Mouse (Mus musculus) CH12.LX (cell line): ENCODE data around the gene Spag7. TPM values are rescaled to one million over a fixed set of nuclear protein-coding genes. Genes with fewer than 3 reads are reported as not detected.

Experiments used
- DNase-seq: peaks from one replicate; pipeline ENCODE4 v3.0.0-alpha.2; 2013; ENCODE audit errors: extremely low read depth
- H3K27ac ChIP-seq: 2 replicates; pipeline ENCODE4 v1.5.1; 2012; ENCODE audit warnings: low read depth, mild to moderate bottlenecking, control low read depth, moderate library complexity; ENCODE audit not compliant: insufficient read depth
- H3K27me3 ChIP-seq: replicated peaks from 2 replicates; pipeline ENCODE3; 2012; ENCODE audit warnings: inconsistent platforms
- H3K36me3 ChIP-seq, 2 experiments: replicated peaks in 1 of 2; 2 replicates each; pipeline versions ENCODE3 to v1.6.1; 2012; ENCODE audit warnings: inconsistent platforms in 1 of 2, low read length in 1 of 2, mild to moderate bottlenecking in 1 of 2, mixed read lengths in 1 of 2, moderate library complexity in 1 of 2; ENCODE audit not compliant: control insufficient read depth in 1 of 2, insufficient read depth in 1 of 2
- H3K4me1 ChIP-seq, 2 experiments: 2 replicates each; pipeline ENCODE4 v1.6.1; 2012; ENCODE audit warnings: inconsistent platforms in 1 of 2, moderate library complexity in 1 of 2; ENCODE audit not compliant: insufficient read depth in 2 of 2, control insufficient read depth in 1 of 2
- H3K4me2 ChIP-seq: 2 replicates; pipeline ENCODE4 v1.6.1; 2012; ENCODE audit warnings: low read depth, mild to moderate bottlenecking, control low read depth; ENCODE audit not compliant: poor library complexity, insufficient read depth, severe bottlenecking
- H3K4me3 ChIP-seq, 3 experiments: fragments of 150-350 bp in 1 of 3; sonication (generic) in 1 of 3; replicated peaks in 1 of 3; 2 replicates each; pipeline versions ENCODE3 to v1.5.1; 2011 to 2012; ENCODE audit warnings: low read depth in 2 of 3, low read length in 2 of 3, mild to moderate bottlenecking in 2 of 3, moderate library complexity in 2 of 3, control low read depth in 1 of 3, improper control_type of control experiment in 1 of 3, inconsistent platforms in 1 of 3, mixed read lengths in 1 of 3; ENCODE audit not compliant: poor library complexity in 1 of 3
- H3K79me2 ChIP-seq: replicated peaks from 2 replicates; pipeline ENCODE4 v1.6.1; 2012; ENCODE audit warnings: mild to moderate bottlenecking, moderate library complexity; ENCODE audit not compliant: control insufficient read depth, poor library complexity, insufficient read depth, severe bottlenecking; ENCODE audit errors: extremely low read depth
- H3K9ac ChIP-seq: 2 replicates; pipeline ENCODE4 v1.6.1; 2012; ENCODE audit warnings: low read depth, mild to moderate bottlenecking, control low read depth, moderate library complexity; ENCODE audit not compliant: insufficient read depth
- H3K9me3 ChIP-seq: replicated peaks from 2 replicates; pipeline ENCODE3; 2012; ENCODE audit warnings: low read length, inconsistent platforms, mixed read lengths
- BHLHE40 ChIP-seq: IDR thresholded peaks from 2 replicates; pipeline ENCODE4 v1.6.1; 2011; ENCODE audit warnings: mild to moderate bottlenecking, low read depth, low read length, improper control_type of control experiment
- CHD1 ChIP-seq: IDR thresholded peaks from 2 replicates; pipeline ENCODE4 v1.6.1; 2012; ENCODE audit warnings: low read depth, low read length, improper control_type of control experiment, inconsistent platforms
- CHD2 ChIP-seq: IDR thresholded peaks from 2 replicates; pipeline ENCODE4 v1.6.1; 2011; ENCODE audit warnings: low read length, improper control_type of control experiment
- CTCF ChIP-seq, 2 experiments: IDR thresholded peaks in 1 of 2; conservative IDR thresholded peaks in 1 of 2; 2 replicates each; pipeline ENCODE4 v1.5.1; 2011 to 2012; ENCODE audit warnings: low read depth in 2 of 2, low read length in 2 of 2, improper control_type of control experiment in 1 of 2, inconsistent platforms in 1 of 2, mild to moderate bottlenecking in 1 of 2, moderate library complexity in 1 of 2
- E2F4 ChIP-seq: IDR thresholded peaks from 2 replicates; pipeline ENCODE4 v1.6.1; 2011; ENCODE audit warnings: low read depth, low read length, improper control_type of control experiment; ENCODE audit not compliant: insufficient replicate concordance
- ELF1 ChIP-seq: IDR thresholded peaks from 2 replicates; pipeline ENCODE4 v1.6.1; 2014; ENCODE audit warnings: low read depth, mild to moderate bottlenecking, inconsistent platforms, low read length, improper control_type of control experiment
- EP300 ChIP-seq: IDR thresholded peaks from 2 replicates; pipeline ENCODE4 v1.6.1; 2011; ENCODE audit warnings: low read length, improper control_type of control experiment
- ETS1 ChIP-seq: conservative IDR thresholded peaks from 2 replicates; pipeline ENCODE4 v1.6.1; 2012; ENCODE audit warnings: low read depth, mild to moderate bottlenecking, inconsistent platforms, low read length, improper control_type of control experiment, moderate library complexity
- GABPA ChIP-seq: IDR thresholded peaks from 2 replicates; pipeline ENCODE4 v1.6.1; 2012; ENCODE audit warnings: low read depth, low read length, improper control_type of control experiment, inconsistent platforms; ENCODE audit not compliant: insufficient replicate concordance
- HCFC1 ChIP-seq: IDR thresholded peaks from 2 replicates; pipeline ENCODE4 v1.6.1; 2012; ENCODE audit warnings: low read depth, mild to moderate bottlenecking, inconsistent platforms, low read length, improper control_type of control experiment
- IRF4 ChIP-seq: IDR thresholded peaks from 2 replicates; pipeline ENCODE4 v1.6.1; 2014; ENCODE audit warnings: low read depth, mild to moderate bottlenecking, inconsistent platforms, low read length, improper control_type of control experiment
- JUN ChIP-seq: IDR thresholded peaks from 2 replicates; pipeline ENCODE4 v1.6.1; 2011; ENCODE audit warnings: low read depth, mild to moderate bottlenecking, low read length, improper control_type of control experiment, moderate library complexity; ENCODE audit not compliant: insufficient read depth
- KAT2A ChIP-seq: IDR thresholded peaks from 2 replicates; pipeline ENCODE4 v1.6.1; 2012; ENCODE audit warnings: low read length, improper control_type of control experiment, inconsistent platforms; ENCODE audit not compliant: insufficient replicate concordance
- MAFK ChIP-seq: IDR thresholded peaks from 2 replicates; pipeline ENCODE4 v1.6.1; 2011; ENCODE audit warnings: low read length, improper control_type of control experiment; ENCODE audit not compliant: insufficient replicate concordance
- MAX ChIP-seq: IDR thresholded peaks from 2 replicates; pipeline ENCODE4 v1.6.1; 2011; ENCODE audit warnings: low read length, improper control_type of control experiment
- MAZ ChIP-seq: IDR thresholded peaks from 2 replicates; pipeline ENCODE4 v1.6.1; 2012; ENCODE audit warnings: low read depth, mild to moderate bottlenecking, inconsistent platforms, low read length, improper control_type of control experiment, moderate library complexity
- MEF2A ChIP-seq: IDR thresholded peaks from 2 replicates; pipeline ENCODE4 v1.6.1; 2014; ENCODE audit warnings: low read depth, mild to moderate bottlenecking, inconsistent platforms, low read length, improper control_type of control experiment, borderline replicate concordance
- MXI1 ChIP-seq: IDR thresholded peaks from 2 replicates; pipeline ENCODE4 v1.6.1; 2011; ENCODE audit warnings: mild to moderate bottlenecking, low read depth, low read length, improper control_type of control experiment
- MYC ChIP-seq: IDR thresholded peaks from 2 replicates; pipeline ENCODE4 v1.6.1; 2011; ENCODE audit warnings: low read depth, mild to moderate bottlenecking, improper control_type of control experiment, low read length
- NELFE ChIP-seq: IDR thresholded peaks from 2 replicates; pipeline ENCODE4 v1.6.1; 2011; ENCODE audit warnings: low read depth, low read length, improper control_type of control experiment
- NRF1 ChIP-seq: IDR thresholded peaks from 2 replicates; pipeline ENCODE4 v1.6.1; 2014; ENCODE audit warnings: low read depth, mild to moderate bottlenecking, inconsistent platforms, low read length, improper control_type of control experiment, moderate library complexity
- PAX5 ChIP-seq: IDR thresholded peaks from 2 replicates; pipeline ENCODE4 v1.6.1; 2012; ENCODE audit warnings: low read length, inconsistent platforms, mixed read lengths
- POLR2A ChIP-seq: IDR thresholded peaks from 2 replicates; pipeline ENCODE4 v1.6.1; 2011; ENCODE audit warnings: low read depth, mild to moderate bottlenecking, improper control_type of control experiment, low read length
- POLR2AphosphoS2 ChIP-seq: IDR thresholded peaks from 2 replicates; pipeline ENCODE4 v1.6.1; 2011; ENCODE audit warnings: low read depth, low read length, improper control_type of control experiment
- RAD21 ChIP-seq: IDR thresholded peaks from 2 replicates; pipeline ENCODE4 v1.6.1; 2011; ENCODE audit warnings: low read depth, mild to moderate bottlenecking, low read length, improper control_type of control experiment, moderate library complexity
- RCOR1 ChIP-seq: conservative IDR thresholded peaks from 2 replicates; pipeline ENCODE4 v1.6.1; 2012; ENCODE audit warnings: low read depth, mild to moderate bottlenecking, inconsistent platforms, low read length, improper control_type of control experiment
- SIN3A ChIP-seq: IDR thresholded peaks from 2 replicates; pipeline ENCODE4 v1.6.1; 2012; ENCODE audit warnings: low read length, improper control_type of control experiment, inconsistent platforms
- SMC3 ChIP-seq: IDR thresholded peaks from 2 replicates; pipeline ENCODE4 v1.6.1; 2011; ENCODE audit warnings: low read depth, low read length, improper control_type of control experiment
- TBP ChIP-seq: conservative IDR thresholded peaks from 2 replicates; pipeline ENCODE4 v1.6.1; 2011; ENCODE audit warnings: low read depth, low read length, improper control_type of control experiment
- TCF12 ChIP-seq: IDR thresholded peaks from 2 replicates; pipeline ENCODE4 v1.6.1; 2014; ENCODE audit warnings: low read depth, mild to moderate bottlenecking, inconsistent platforms, low read length, improper control_type of control experiment
- UBTF ChIP-seq: IDR thresholded peaks from 2 replicates; pipeline ENCODE4 v1.6.1; 2012; ENCODE audit warnings: low read depth, mild to moderate bottlenecking, inconsistent platforms, low read length, improper control_type of control experiment, moderate library complexity
- USF1 ChIP-seq: IDR thresholded peaks from 2 replicates; pipeline ENCODE4 v1.6.1; 2014; ENCODE audit warnings: low read depth, mild to moderate bottlenecking, inconsistent platforms, low read length, improper control_type of control experiment
- USF2 ChIP-seq: conservative IDR thresholded peaks from 2 replicates; pipeline ENCODE4 v1.6.1; 2011; ENCODE audit warnings: low read depth, low read length, improper control_type of control experiment
- ZC3H11A ChIP-seq: IDR thresholded peaks from 2 replicates; pipeline ENCODE4 v1.6.1; 2012; ENCODE audit warnings: low read depth, mild to moderate bottlenecking, inconsistent platforms, low read length, improper control_type of control experiment
- ZKSCAN1 ChIP-seq: IDR thresholded peaks from 2 replicates; pipeline ENCODE4 v1.6.1; 2012; ENCODE audit warnings: low read depth, inconsistent platforms, low read length, improper control_type of control experiment, borderline replicate concordance
- ZMIZ1 ChIP-seq: IDR thresholded peaks from 2 replicates; pipeline ENCODE4 v1.6.1; 2012; ENCODE audit warnings: low read depth, mild to moderate bottlenecking, inconsistent platforms, low read length, improper control_type of control experiment
- ZNF384 ChIP-seq: IDR thresholded peaks from 2 replicates; pipeline ENCODE4 v1.6.1; 2012; ENCODE audit warnings: low read depth, low read length, improper control_type of control experiment, inconsistent platforms
- dilution Hi-C: fragments of 300-500 bp; cut with MboI; formaldehyde crosslinking; loops from 2 replicates; pipeline ENCODE4 v1.14.3; 2020; ENCODE audit warnings: low sequenced_read_pairs; ENCODE audit not compliant: extremely low pct_unique_long_range_greater_than_20kb, extremely low pct_ligation_motif_present
- in situ Hi-C: fragments of 300-500 bp; cut with MboI; formaldehyde crosslinking; loops from 3 replicates; pipeline ENCODE4 v1.14.3; 2019; ENCODE audit warnings: low sequenced_read_pairs, low pct_ligation_motif_present, low pct_unique_long_range_greater_than_20kb, mixed read lengths
- polyA plus RNA-seq: library from polyadenylated mRNA; unstranded; fragments of >175 nt; gene quantifications from 2 replicates; pipeline ENCODE4 v1.2.1, GENCODE M21; 2012; ENCODE audit warnings: low read depth; ENCODE audit not compliant: insufficient read length
- total RNA-seq, 2 experiments: library from RNA; depleted of rRNA; stranded (reverse); fragments of 300-350 nt in 1 of 2; fragments of >200 nt in 1 of 2; gene quantifications; 2 replicates each; pipeline ENCODE4 v1.2.3; 2012 to 2014

The Spag7 gene
- total and polyA plus RNA-seq, 3 experiments: 93.5 to 120 (median 105) TPM

- no peaks in the 10 kb centered on the region for H3K9me3 ChIP-seq
- in situ Hi-C loops (loop anchor here (5.0 kb wide), 1 partner anchor 38 kb away; no protein-coding TSS in a partner anchor), dilution Hi-C loops (no loop called here)
- H3K27me3 ChIP-seq: no peaks in the 10 kb centered on the region
- peak overlapping the region; percentile 41 for H3K4me2 ChIP-seq
- peak overlapping the region; percentile 69 to 92 (median 73) for H3K4me3 ChIP-seq
- H3K27ac ChIP-seq: peak overlapping the region; percentile 76
- DNase-seq: peak; percentile 97
- H3K79me2 ChIP-seq: peaks cover 22% of the 10 kb centered on the region
- peaks cover 37 to 66% of the 10 kb centered on the region in 2 experiments for H3K36me3 ChIP-seq
- peak overlapping the region; percentile 77 for H3K9ac ChIP-seq
- H3K4me1 ChIP-seq: peaks cover 10 to 37% of the 10 kb centered on the region in 2 experiments
- TF ChIP-seq HCFC1 (no peak; the same call in 1 of the 2 replicates), IRF4 (peak; percentile 82), GABPA (no peak), USF2 (peak; percentile 22; the same call in 1 of the 2 replicates), ZMIZ1 (no peak; the same call in 1 of the 2 replicates), ZC3H11A (no peak), PAX5 (no peak), MYC (peak; percentile 20; the same call in 1 of the 2 replicates), POLR2A (0 out of 2 replicates have a peak, but pooled peaks have one; percentile 0), RAD21 (peak; percentile 56), ELF1 (no peak; the same call in 1 of the 2 replicates), ETS1 (peak; percentile 34; the same call in 1 of the 2 replicates), MEF2A (peak; percentile 79), CTCF (conservative IDR thresholded peaks at IDR 0.05 in 1 of 2, IDR thresholded peaks at IDR 0.05 in 1 of 2; ENCODE audit: low read depth in 2 of 2, low read length in 2 of 2) (peak; percentile 20 to 87; a peak in 3 of 4 replicates), ZNF384 (no peak), CHD1 (no peak), POLR2AphosphoS2 (no peak), UBTF (no peak; the same call in none of the 2 replicates), MAX (peak; percentile 13; the same call in 1 of the 2 replicates), MAZ (peak; percentile 92), SMC3 (peak; percentile 78), NRF1 (no peak), CHD2 (peak; percentile 19; the same call in 1 of the 2 replicates), BHLHE40 (peak; percentile 56), E2F4 (0 out of 2 replicates have a peak, but pooled peaks have one; percentile 11), ZKSCAN1 (no peak), MXI1 (peak; percentile 6; the same call in 1 of the 2 replicates), MAFK (no peak), USF1 (peak; percentile 73), SIN3A (no peak), RCOR1 (peak; percentile 77; the same call in 1 of the 2 replicates), TCF12 (0 out of 2 replicates have a peak, but pooled peaks have one; percentile 23), EP300 (peak; percentile 69), JUN (no peak), TBP (0 out of 2 replicates have a peak, but pooled peaks have one; percentile 23), KAT2A (no peak), NELFE (peak; percentile 46; the same call in 1 of the 2 replicates)
Measured at GRCm38 (mm10) chr11:70669582-70670345, 548 bp upstream of the Spag7 start.
